Comparison of ENCODE assay signal across 20 mouse cellular contexts in the genomic region with DNA sequence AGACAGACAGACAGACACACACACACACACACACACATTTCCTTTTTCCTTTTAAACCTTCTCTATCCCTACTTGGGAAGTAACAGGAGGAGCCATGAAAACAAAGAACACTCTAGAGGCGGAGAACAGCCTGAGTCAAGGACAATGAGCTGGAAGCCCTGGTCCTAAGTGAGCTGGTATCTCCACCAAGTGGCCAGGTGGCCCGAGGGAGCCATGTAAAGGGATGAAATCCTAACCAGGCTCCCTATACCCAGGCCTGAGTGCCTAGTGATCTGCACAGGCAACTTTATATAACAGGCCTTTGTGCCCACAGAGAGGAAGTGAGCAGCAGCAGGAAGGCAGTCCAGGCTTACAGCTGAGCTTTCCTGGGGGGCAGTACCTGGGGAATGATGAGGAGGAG. TPM values are rescaled to one million over a fixed set of nuclear protein-coding genes. Genes with fewer than 3 reads are reported as not detected.
A peak's percentile ranks its signal among the peaks of the same experiment; 100 is the strongest.
DNase-seq lines count a peak whose midpoint lies in the region; ATAC-seq and TF ChIP-seq lines count a peak whose summit lies in the region.
"Had no signal": no experiment of that assay in that cellular context is flagged by ENCODE, and none has a peak within 500 bp of the region (broad histone marks: within the 10 kb centered on the region; RNA-seq: fewer than 3 reads in every experiment).

No protein-coding gene starts in this region.

- no peak for TF ChIP-seq POLR2A in bone marrow macrophage, adult 2 months (IDR thresholded peaks at IDR 0.05; ENCODE audit: borderline replicate concordance, low read depth, low read length)

- no peak for TF ChIP-seq CTCF in bone marrow macrophage, adult 2 months (IDR thresholded peaks at IDR 0.05; ENCODE audit: low read depth, low read length)

- no peaks in the 10 kb centered on the region for H3K27me3 ChIP-seq in embryonic facial prominence, embryonic 13.5 days
- peaks cover 11% of the 10 kb centered on the region for H3K27me3 ChIP-seq in embryonic facial prominence, embryonic 10.5 days (replicated peaks; ENCODE audit: low read depth, poor library complexity, severe bottlenecking)
- no peaks in the 10 kb centered on the region for H3K27me3 ChIP-seq in kidney, embryonic 16.5 days (ENCODE audit: insufficient read depth, low read length)
- H3K27me3 ChIP-seq: limb, embryonic 12.5 days; midbrain, embryonic 15.5 days; neural tube, embryonic 12.5 days had no signal

- no peak for DNase-seq in embryonic facial prominence, embryonic 10.5 days (ENCODE audit: low spot score)
- no peak for DNase-seq in kidney, adult 8-10 months
- DNase-seq in thymus, postnatal 25 days: no peak
- no peak for DNase-seq in left cerebral cortex, postnatal 14 days (ENCODE audit: low spot score in 2 of 2)
- DNase-seq: cerebellum, adult 8-10 months; forebrain, postnatal 0 days; gastrocnemius, postnatal 36 days; kidney, postnatal 10 days; lung, postnatal 14 days; retina, postnatal 1 day had no signal

- H3K4me1 ChIP-seq in embryonic facial prominence, embryonic 13.5 days: peaks cover 4% of the 10 kb centered on the region
- H3K4me1 ChIP-seq in embryonic facial prominence, embryonic 10.5 days: peaks cover 25% of the 10 kb centered on the region
- H3K4me1 ChIP-seq in kidney, embryonic 16.5 days (ENCODE audit: insufficient read depth, low read length): peaks cover 18% of the 10 kb centered on the region
- peaks cover 64% of the 10 kb centered on the region for H3K4me1 ChIP-seq in bone marrow macrophage, adult 2 months (ENCODE audit: control insufficient read depth, insufficient read depth, low read length)
- H3K4me1 ChIP-seq: limb, embryonic 12.5 days had no signal

- H3K36me3 ChIP-seq in embryonic facial prominence, embryonic 13.5 days: 0 out of 2 replicates have a peak, but pooled peaks cover 4% of the 10 kb centered on the region
- H3K36me3 ChIP-seq in embryonic facial prominence, embryonic 10.5 days (replicated peaks): 0 out of 2 replicates have a peak, but pooled peaks cover 6% of the 10 kb centered on the region
- no peaks in the 10 kb centered on the region for H3K36me3 ChIP-seq in kidney, embryonic 16.5 days (ENCODE audit: insufficient read depth, low read length)
- no peaks in the 10 kb centered on the region for H3K36me3 ChIP-seq in macrophage (ENCODE audit: inconsistent target)
- H3K36me3 ChIP-seq: midbrain, embryonic 15.5 days; neural tube, embryonic 12.5 days had no signal

- no peaks in the 10 kb centered on the region for H3K9me3 ChIP-seq in embryonic facial prominence, embryonic 13.5 days
- no peaks in the 10 kb centered on the region for H3K9me3 ChIP-seq in embryonic facial prominence, embryonic 10.5 days
- no peaks in the 10 kb centered on the region for H3K9me3 ChIP-seq in kidney, embryonic 16.5 days (ENCODE audit: low read length)
- H3K9me3 ChIP-seq: limb, embryonic 12.5 days; midbrain, embryonic 15.5 days; neural tube, embryonic 12.5 days had no signal

- no peak overlapping the region for H3K4me2 ChIP-seq in embryonic facial prominence, embryonic 13.5 days
- no peak overlapping the region for H3K4me2 ChIP-seq in kidney, embryonic 16.5 days (replicated peaks; ENCODE audit: low read depth, low read length)
- H3K4me2 ChIP-seq: limb, embryonic 12.5 days; midbrain, embryonic 15.5 days; neural tube, embryonic 12.5 days had no signal

- H3K9ac ChIP-seq in embryonic facial prominence, embryonic 13.5 days: no peak overlapping the region
- H3K9ac ChIP-seq in kidney, embryonic 16.5 days (replicated peaks; ENCODE audit: low read length): no peak overlapping the region; the same call in 1 of the 2 replicates
- H3K9ac ChIP-seq: forebrain, postnatal 0 days; limb, embryonic 12.5 days; midbrain, embryonic 15.5 days; neural tube, embryonic 12.5 days had no signal

- no peak overlapping the region for H3K4me3 ChIP-seq in embryonic facial prominence, embryonic 13.5 days
- no peak overlapping the region for H3K4me3 ChIP-seq in embryonic facial prominence, embryonic 10.5 days
- no peak overlapping the region for H3K4me3 ChIP-seq in kidney, embryonic 16.5 days (ENCODE audit: low read length)
- H3K4me3 ChIP-seq in bone marrow macrophage, adult 2 months (ENCODE audit: insufficient read depth, low read length): no peak overlapping the region
- no peak overlapping the region for H3K4me3 ChIP-seq in macrophage (ENCODE audit: inconsistent target)
- H3K4me3 ChIP-seq: limb, embryonic 12.5 days; midbrain, embryonic 15.5 days; neural tube, embryonic 12.5 days had no signal

- intact Hi-C loops in left cerebral cortex, postnatal 14 days (cut with DNase I): no loop called here

- no peak for ATAC-seq in embryonic facial prominence, embryonic 13.5 days (ENCODE audit: insufficient number of reproducible peaks, insufficient read depth, low FRiP score, low TSS enrichment, low read depth)
- no peak for ATAC-seq in kidney, embryonic 16.5 days (ENCODE audit: low FRiP score, low TSS enrichment)
- ATAC-seq: forebrain, postnatal 0 days; midbrain, embryonic 15.5 days had no signal

- H3K79me2 ChIP-seq in macrophage (ENCODE audit: inconsistent target): peaks cover 86% of the 10 kb centered on the region

- WGBS in embryonic facial prominence, embryonic 13.5 days: 51% methylated on average over 2 of the region's 2 CpGs
- WGBS in embryonic facial prominence, embryonic 10.5 days: 49% methylated on average over 2 of the region's 2 CpGs
- WGBS in kidney, embryonic 16.5 days: 42% methylated on average over 2 of the region's 2 CpGs
- WGBS in macrophage (ENCODE audit: missing documents): 50% methylated on average over 2 of the region's 2 CpGs

- H3K27ac ChIP-seq in embryonic facial prominence, embryonic 13.5 days: 0 out of 2 replicates have a peak overlapping the region, but pooled peaks have one; percentile 7
- no peak overlapping the region for H3K27ac ChIP-seq in embryonic facial prominence, embryonic 10.5 days (replicated peaks)
- peak overlapping the region; percentile 34; the same call in 1 of the 2 replicates for H3K27ac ChIP-seq in kidney, embryonic 16.5 days (ENCODE audit: low read length)
- H3K27ac ChIP-seq in bone marrow macrophage, adult 2 months (ENCODE audit: insufficient read depth, low read depth, low read length): peak overlapping the region; percentile 58
- peak overlapping the region; percentile 61 for H3K27ac ChIP-seq in macrophage
- H3K27ac ChIP-seq: limb, embryonic 12.5 days; midbrain, embryonic 15.5 days; neural tube, embryonic 12.5 days had no signal

RNA-seq across cellular contexts. Expression of gene Rab43, which starts 5.1 kb away (rescaled TPM):
- polyA plus RNA-seq in embryonic facial prominence, embryonic 13.5 days (2015; fragmentation: Nextera tagmentation; extraction: Ambion mirVana): 8.3 and 10.0 TPM in 2 replicates
- 4.1 and 5.5 TPM in 2 replicates for polyA plus RNA-seq in embryonic facial prominence, embryonic 10.5 days (2016; fragmentation: Nextera tagmentation; extraction: Ambion mirVana)
- polyA plus RNA-seq in kidney, embryonic 16.5 days (2015; fragmentation: Nextera tagmentation; extraction: Ambion mirVana): 10.9 and 14.7 TPM in 2 replicates
- polyA plus RNA-seq in bone marrow macrophage, adult 2 months (2012; ENCODE audit: insufficient read depth, insufficient read length, missing spikeins): 78.0 and 91.8 TPM in 2 replicates
- 100 to 1,000 TPM in 12 of 26 experiments, 10 to 100 TPM in 14; 32.6 to 201 (median 97.9) TPM for total RNA-seq in macrophage (2018; cell fraction: chromatin; rRNA removed)
- total RNA-seq in macrophage (2018; cell fraction: cytosol; rRNA removed): 100 to 1,000 TPM in 2 of 26 experiments, 10 to 100 TPM in 24; 38.0 to 112 (median 61.4) TPM
- total RNA-seq in macrophage (2018; cell fraction: nucleus; rRNA removed): 100 to 1,000 TPM in 10 of 26 experiments, 10 to 100 TPM in 16; 47.8 to 152 (median 90.5) TPM
- polyA plus RNA-seq in macrophage (2018): 25.3 to 51.3 TPM (median 35.5 TPM) in 3 replicates
- total RNA-seq in left cerebral cortex, postnatal 14 days (2021): 10 to 100 TPM; 20.1 to 21.3 TPM

RNA-seq across cellular contexts. Expression of gene Gm45140, which starts 28.7 kb away (rescaled TPM):
- polyA plus RNA-seq in embryonic facial prominence, embryonic 13.5 days (2015; fragmentation: Nextera tagmentation; extraction: Ambion mirVana): 3.9 and 5.5 TPM in 2 replicates
- polyA plus RNA-seq in embryonic facial prominence, embryonic 10.5 days (2016; fragmentation: Nextera tagmentation; extraction: Ambion mirVana): 2.8 and 3.2 TPM in 2 replicates
- polyA plus RNA-seq in kidney, embryonic 16.5 days (2015; fragmentation: Nextera tagmentation; extraction: Ambion mirVana): 2.7 and 5.2 TPM in 2 replicates
- 7.9 and 10.0 TPM in 2 replicates for polyA plus RNA-seq in bone marrow macrophage, adult 2 months (2012; ENCODE audit: insufficient read depth, insufficient read length, missing spikeins)
- 10 to 100 TPM in 21 of 26 experiments, 1 to 10 TPM in 5; 7.4 to 30.6 (median 13.5) TPM for total RNA-seq in macrophage (2018; cell fraction: chromatin; rRNA removed)
- 1 to 10 TPM; 1.1 to 7.4 (median 3.9) TPM for total RNA-seq in macrophage (2018; cell fraction: cytosol; rRNA removed)
- total RNA-seq in macrophage (2018; cell fraction: nucleus; rRNA removed): 10 to 100 TPM in 3 of 26 experiments, 1 to 10 TPM in 23; 3.2 to 11.4 (median 5.9) TPM
- 2.6 to 20.2 TPM (median 3.1 TPM) in 3 replicates for polyA plus RNA-seq in macrophage (2018)
- total RNA-seq in left cerebral cortex, postnatal 14 days (2021): 1 to 10 TPM; 3.2 to 3.5 TPM

RNA-seq across cellular contexts. Expression of gene Gp9, which starts 29.0 kb away (rescaled TPM):
- polyA plus RNA-seq in embryonic facial prominence, embryonic 13.5 days (2015; fragmentation: Nextera tagmentation; extraction: Ambion mirVana): 1.8 and 2.5 TPM in 2 replicates
- 2.6 TPM in 2 replicates for polyA plus RNA-seq in embryonic facial prominence, embryonic 10.5 days (2016; fragmentation: Nextera tagmentation; extraction: Ambion mirVana)
- 1.0 and 1.6 TPM in 2 replicates for polyA plus RNA-seq in kidney, embryonic 16.5 days (2015; fragmentation: Nextera tagmentation; extraction: Ambion mirVana)
- polyA plus RNA-seq in bone marrow macrophage, adult 2 months (2012; ENCODE audit: insufficient read depth, insufficient read length, missing spikeins): not detected in 2 replicates
- total RNA-seq in macrophage (2018; cell fraction: chromatin; rRNA removed): not detected
- total RNA-seq in macrophage (2018; cell fraction: cytosol; rRNA removed): under 1 TPM in 5 of 26 experiments, not detected in 21; 0.14 to 0.30 (median 0.19) TPM
- 1 to 10 TPM in 1 of 26 experiments, under 1 TPM in 1, not detected in 24; 0.89 to 1.4 TPM for total RNA-seq in macrophage (2018; cell fraction: nucleus; rRNA removed)
- polyA plus RNA-seq in macrophage (2018): 0.19 TPM in 1 of 3 replicates, not detected in the others
- total RNA-seq in left cerebral cortex, postnatal 14 days (2021): 1 to 10 TPM; 1.3 TPM
- total RNA-seq: adrenal gland, postnatal 36 days; ES-E14; gastrocnemius, postnatal 36 days had no signal
- polyA plus RNA-seq: C2C12 had no signal

RNA-seq across cellular contexts. Expression of gene Isy1, which starts 31.7 kb away (rescaled TPM):
- 51.5 and 58.6 TPM in 2 replicates for polyA plus RNA-seq in embryonic facial prominence, embryonic 13.5 days (2015; fragmentation: Nextera tagmentation; extraction: Ambion mirVana)
- polyA plus RNA-seq in embryonic facial prominence, embryonic 10.5 days (2016; fragmentation: Nextera tagmentation; extraction: Ambion mirVana): 69.4 and 69.8 TPM in 2 replicates
- polyA plus RNA-seq in kidney, embryonic 16.5 days (2015; fragmentation: Nextera tagmentation; extraction: Ambion mirVana): 41.3 and 49.3 TPM in 2 replicates
- 38.3 and 44.8 TPM in 2 replicates for polyA plus RNA-seq in bone marrow macrophage, adult 2 months (2012; ENCODE audit: insufficient read depth, insufficient read length, missing spikeins)
- 100 to 1,000 TPM in 6 of 26 experiments, 10 to 100 TPM in 20; 22.9 to 464 (median 62.6) TPM for total RNA-seq in macrophage (2018; cell fraction: chromatin; rRNA removed)
- 10 to 100 TPM; 17.1 to 37.9 (median 22.8) TPM for total RNA-seq in macrophage (2018; cell fraction: cytosol; rRNA removed)
- total RNA-seq in macrophage (2018; cell fraction: nucleus; rRNA removed): 100 to 1,000 TPM in 1 of 26 experiments, 10 to 100 TPM in 23, 1 to 10 TPM in 2; 8.6 to 104 (median 23.2) TPM
- 23.0 to 55.1 TPM (median 40.1 TPM) in 3 replicates for polyA plus RNA-seq in macrophage (2018)
- total RNA-seq in left cerebral cortex, postnatal 14 days (2021): 10 to 100 TPM; 28.4 to 30.1 TPM

RNA-seq across cellular contexts. Expression of gene Cnbp, which starts 44.0 kb away (rescaled TPM):
- polyA plus RNA-seq in embryonic facial prominence, embryonic 13.5 days (2015; fragmentation: Nextera tagmentation; extraction: Ambion mirVana): 1,121 and 1,158 TPM in 2 replicates
- polyA plus RNA-seq in embryonic facial prominence, embryonic 10.5 days (2016; fragmentation: Nextera tagmentation; extraction: Ambion mirVana): 1,409 and 1,454 TPM in 2 replicates
- 1,037 and 1,064 TPM in 2 replicates for polyA plus RNA-seq in kidney, embryonic 16.5 days (2015; fragmentation: Nextera tagmentation; extraction: Ambion mirVana)
- 169 and 174 TPM in 2 replicates for polyA plus RNA-seq in bone marrow macrophage, adult 2 months (2012; ENCODE audit: insufficient read depth, insufficient read length, missing spikeins)
- 100 to 1,000 TPM in 23 of 26 experiments, 10 to 100 TPM in 3; 59.7 to 286 (median 131) TPM for total RNA-seq in macrophage (2018; cell fraction: chromatin; rRNA removed)
- total RNA-seq in macrophage (2018; cell fraction: cytosol; rRNA removed): 100 to 1,000 TPM; 106 to 182 (median 147) TPM
- total RNA-seq in macrophage (2018; cell fraction: nucleus; rRNA removed): 100 to 1,000 TPM in 15 of 26 experiments, 10 to 100 TPM in 11; 68.2 to 273 (median 106) TPM
- 127 to 335 TPM (median 146 TPM) in 3 replicates for polyA plus RNA-seq in macrophage (2018)
- total RNA-seq in left cerebral cortex, postnatal 14 days (2021): 100 to 1,000 TPM; 238 to 247 TPM
